In the genomic region with DNA sequence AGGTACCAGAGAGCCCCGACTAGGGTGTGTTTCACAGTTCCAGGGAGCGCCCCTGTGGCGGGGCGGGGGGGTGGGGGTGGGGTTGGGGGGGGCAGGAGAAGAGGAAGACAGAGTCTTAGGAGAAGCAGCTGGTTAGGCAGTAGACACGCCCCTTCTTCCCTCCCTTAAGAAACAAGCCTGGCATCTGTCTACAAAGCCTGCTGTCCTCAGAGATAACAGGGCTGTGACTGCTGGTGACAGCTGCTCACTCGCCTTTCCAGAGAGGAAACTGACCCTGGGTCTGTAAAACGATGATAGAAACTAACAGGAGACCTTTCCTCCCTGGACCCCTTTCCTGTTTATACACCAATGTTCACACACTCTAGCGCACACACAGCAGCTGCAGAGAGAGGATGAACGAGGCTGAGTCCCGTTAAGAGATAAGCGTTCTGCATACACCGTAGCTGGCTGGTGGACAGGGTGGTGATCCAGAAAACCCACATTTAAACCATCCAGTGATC, we compare ENCODE assay signal across 8 mouse cellular contexts.
A peak's percentile ranks its signal among the peaks of the same experiment; 100 is the strongest.
DNase-seq lines count a peak whose midpoint lies in the region; ATAC-seq lines count a peak whose summit lies in the region.

No protein-coding gene starts in this region.

- no peaks in the 10 kb centered on the region for H3K9me3 ChIP-seq in forebrain, embryonic 10.5 days
- H3K9me3 ChIP-seq in hindbrain, embryonic 15.5 days, result no peaks in the 10 kb centered on the region
- no peaks in the 10 kb centered on the region for H3K9me3 ChIP-seq in lung, embryonic 15.5 days

- no peaks in the 10 kb centered on the region for H3K36me3 ChIP-seq in forebrain, embryonic 10.5 days (replicated peaks)
- H3K36me3 ChIP-seq in hindbrain, embryonic 15.5 days, result no peaks in the 10 kb centered on the region
- no peaks in the 10 kb centered on the region for H3K36me3 ChIP-seq in lung, embryonic 15.5 days

- 43% methylated on average over 12 of the region's 12 CpGs for WGBS in forebrain, embryonic 10.5 days
- WGBS in hindbrain, embryonic 15.5 days, result 28% methylated on average over 11 of the region's 12 CpGs
- WGBS in lung, embryonic 15.5 days, result 13% methylated on average over 11 of the region's 12 CpGs

- peaks cover 57% of the 10 kb centered on the region for H3K4me1 ChIP-seq in forebrain, embryonic 10.5 days
- H3K4me1 ChIP-seq in hindbrain, embryonic 15.5 days (replicated peaks), result peaks cover 27% of the 10 kb centered on the region
- peaks cover 67% of the 10 kb centered on the region for H3K4me1 ChIP-seq in lung, embryonic 15.5 days

- peaks cover 17% of the 10 kb centered on the region; the same call in 1 of the 2 replicates for H3K27me3 ChIP-seq in forebrain, embryonic 10.5 days (ENCODE audit: poor library complexity, severe bottlenecking)
- no peaks in the 10 kb centered on the region for H3K27me3 ChIP-seq in hindbrain, embryonic 15.5 days
- H3K27me3 ChIP-seq in lung, embryonic 15.5 days, result no peaks in the 10 kb centered on the region

- H3K4me3 ChIP-seq in forebrain, embryonic 10.5 days, result no peak overlapping the region
- H3K4me3 ChIP-seq in hindbrain, embryonic 15.5 days, result no peak overlapping the region
- H3K4me3 ChIP-seq in lung, embryonic 15.5 days, result no peak overlapping the region

- peak; percentile 14; the same call in 1 of the 2 replicates for ATAC-seq in hindbrain, embryonic 15.5 days (ENCODE audit: low FRiP score, low read depth)
- peak; percentile 76 for ATAC-seq in lung, embryonic 15.5 days (ENCODE audit: borderline replicate concordance, extremely low read depth, low FRiP score, low TSS enrichment)
- no peak for ATAC-seq in CD4-positive, CD25-positive, alpha-beta regulatory T cell, adult 4 months

- intact Hi-C loops in heart, postnatal 25 days (cut with DNase I), result loop anchor here (2.0 kb wide), 1 partner anchor 25 kb away; no protein-coding TSS in a partner anchor

- H3K4me2 ChIP-seq in hindbrain, embryonic 15.5 days, result no peak overlapping the region
- H3K4me2 ChIP-seq in lung, embryonic 15.5 days, result peak overlapping the region; percentile 7

- DNase-seq in heart, adult 11 months, result peak; percentile 97
- DNase-seq in heart, postnatal 25 days (ENCODE audit: low spot score), result no peak
- DNase-seq in forebrain, embryonic 10.5 days (ENCODE audit: extremely low spot score, low spot score), result no peak
- peak; percentile 42 for DNase-seq in testis, postnatal 10 days (ENCODE audit: low spot score)
- DNase-seq in right cerebral cortex, postnatal 14 days, result no peak

- H3K9ac ChIP-seq in hindbrain, embryonic 15.5 days, result no peak overlapping the region
- no peak overlapping the region for H3K9ac ChIP-seq in lung, embryonic 15.5 days

- peak overlapping the region; percentile 77 for H3K27ac ChIP-seq in forebrain, embryonic 10.5 days
- no peak overlapping the region for H3K27ac ChIP-seq in hindbrain, embryonic 15.5 days (replicated peaks)
- peak overlapping the region; percentile 85 for H3K27ac ChIP-seq in lung, embryonic 15.5 days

Comparison
In these comparisons a context has a peak if more than half of its experiments do, and no peak if none do; other contexts are left out.
1. DNase-seq: peak in heart, adult 11 months (single experiment) and testis, postnatal 10 days (single experiment); none in heart, postnatal 25 days (single experiment), forebrain, embryonic 10.5 days (single experiment) and right cerebral cortex, postnatal 14 days (single experiment).